Mouse (Mus musculus) ES-E14 (cell line): ENCODE data around the gene Serhl. TPM values are rescaled to one million over a fixed set of nuclear protein-coding genes. Genes with fewer than 3 reads are reported as not detected.
"Not testable (repeated sequence)": the region's sequence is repeated elsewhere in the genome, so short reads cannot be mapped to it uniquely, and the experiment has no call there.

Experiments
- DNase-seq: peaks from one replicate; pipeline ENCODE4 v3.0.0-alpha.2; 2013; ENCODE audit warnings: low read depth, low spot score
- H3K27ac ChIP-seq: 2 replicates; pipeline ENCODE4 v1.5.1; 2012; ENCODE audit warnings: low read depth, mild to moderate bottlenecking, low read length, moderate library complexity, mixed read lengths; ENCODE audit not compliant: poor library complexity, insufficient read depth, severe bottlenecking
- H3K36me3 ChIP-seq: 2 replicates; pipeline ENCODE4 v1.6.1; 2012; ENCODE audit warnings: mild to moderate bottlenecking, low read length, moderate library complexity, mixed read lengths; ENCODE audit not compliant: control insufficient read depth, poor library complexity, insufficient read depth, severe bottlenecking
- H3K4me1 ChIP-seq, 2 experiments: fragments of 150-350 bp in 1 of 2; sonication (generic) in 1 of 2; 2 replicates each; pipeline ENCODE4 v1.6.1; 2012; ENCODE audit warnings: low read length in 2 of 2, mild to moderate bottlenecking in 1 of 2, mixed read lengths in 1 of 2; ENCODE audit not compliant: control insufficient read depth in 2 of 2, insufficient read depth in 2 of 2, poor library complexity in 1 of 2
- H3K4me3 ChIP-seq, 2 experiments: fragments of 150-350 bp in 1 of 2; sonication (generic) in 1 of 2; 2 replicates each; pipeline ENCODE4 v1.5.1; 2012; ENCODE audit warnings: low read length in 2 of 2, low read depth in 1 of 2, mild to moderate bottlenecking in 1 of 2, mixed read lengths in 1 of 2; ENCODE audit not compliant: insufficient read depth in 1 of 2, poor library complexity in 1 of 2, severe bottlenecking in 1 of 2
- H3K9ac ChIP-seq: 2 replicates; pipeline ENCODE4 v1.6.1; 2012; ENCODE audit warnings: low read depth, mild to moderate bottlenecking, low read length, mixed read lengths; ENCODE audit not compliant: poor library complexity, insufficient read depth, severe bottlenecking
- H3K9me3 ChIP-seq: fragments of 150-350 bp; sonication (generic); 2 replicates; pipeline ENCODE4 v1.6.1; 2012; ENCODE audit warnings: low read depth, mild to moderate bottlenecking, low read length; ENCODE audit not compliant: control insufficient read depth, insufficient read depth
- CHD2 ChIP-seq: IDR thresholded peaks from 2 replicates; pipeline ENCODE4 v1.6.1; 2014; ENCODE audit warnings: mild to moderate bottlenecking, low read depth, low read length, inconsistent platforms
- HCFC1 ChIP-seq: IDR thresholded peaks from 2 replicates; pipeline ENCODE4 v1.6.1; 2012; ENCODE audit warnings: low read length, inconsistent platforms, borderline replicate concordance; ENCODE audit not compliant: insufficient read depth
- MAFK ChIP-seq: IDR thresholded peaks from 2 replicates; pipeline ENCODE4 v1.6.1; 2014; ENCODE audit warnings: mild to moderate bottlenecking, low read depth, low read length, inconsistent platforms; ENCODE audit not compliant: insufficient read depth
- ZC3H11A ChIP-seq: IDR thresholded peaks from 2 replicates; pipeline ENCODE4 v1.6.1; 2012; ENCODE audit warnings: low read depth, mild to moderate bottlenecking, inconsistent platforms, low read length, borderline replicate concordance
- ZNF384 ChIP-seq: IDR thresholded peaks from 2 replicates; pipeline ENCODE4 v1.6.1; 2012; ENCODE audit warnings: low read depth, low read length, inconsistent platforms
- in situ Hi-C, 2 experiments: fragments of 600-800 bp; cut with MboI; formaldehyde crosslinking; loops; one replicate each; pipeline ENCODE4 v1.15.1; 2025; ENCODE audit warnings: low sequenced_read_pairs in 2 of 2, inconsistent platforms in 1 of 2; ENCODE audit not compliant: unreplicated experiment in 2 of 2
- total RNA-seq: library from RNA; depleted of rRNA; stranded (reverse); fragments of 300-350 nt; gene quantifications from 2 replicates; pipeline ENCODE4 v1.2.3, GENCODE M21; 2012

Gene Serhl
- total RNA-seq, 1 experiment = 16.3 TPM

GRCm38 (mm10) chr15:83121709-83122565 is 32.6 kb downstream of the Serhl start:
- Histone ChIP-seq H3K36me3 (peaks cover 44% of the 10 kb centered on the region), H3K9ac (peak overlapping the region; percentile 92), H3K27ac (peak overlapping the region; percentile 22), H3K4me1 (peaks cover 0 to 9% of the 10 kb centered on the region in 2 experiments; a peak in 1 of 4 replicates), H3K4me3 (peak overlapping the region; percentile 78 to 90), H3K9me3 (no peaks in the 10 kb centered on the region)
- TF ChIP-seq ZNF384 (no peak), ZC3H11A (no peak), CHD2 (no peak), HCFC1 (no peak)
- in situ Hi-C loops = no loop called here
- DNase-seq = peak; percentile 39

- no peaks in the 10 kb centered on the region for H3K9me3 ChIP-seq
- TF ChIP-seq CHD2 = no peak
- no peak for TF ChIP-seq ZC3H11A
- TF ChIP-seq MAFK = no peak
- TF ChIP-seq ZNF384 = no peak
- peak; percentile 57; the same call in 1 of the 2 replicates for TF ChIP-seq HCFC1
- H3K27ac ChIP-seq = peak within 1 kb of the TSS; percentile 22
- in situ Hi-C loops = no loop called here
- DNase-seq = peak; percentile 77
- peaks cover 42% of the 10 kb centered on the region for H3K36me3 ChIP-seq
- peaks cover 0 to 9% of the 10 kb centered on the region in 2 experiments; a peak in 1 of 4 replicates for H3K4me1 ChIP-seq
- H3K9ac ChIP-seq = peak within 1 kb of the TSS; percentile 92
- H3K4me3 ChIP-seq = peak within 1 kb of the TSS; percentile 78 to 90
Measured at GRCm38 (mm10) chr15:83122566-83123145, 33.4 kb downstream of the Serhl start, which contains the start of gene Rrp7a. Rrp7a (minus strand) TSS chr15:83122801.

- H3K27ac ChIP-seq = no peak overlapping the region
- H3K36me3 ChIP-seq = peaks cover 34% of the 10 kb centered on the region
- TF ChIP-seq CHD2 (no peak), ZC3H11A (no peak), HCFC1 (no peak), ZNF384 (no peak), MAFK (no peak)
- in situ Hi-C loops = no loop called here
- H3K4me3 ChIP-seq = no peak overlapping the region
- H3K9me3 ChIP-seq = no peaks in the 10 kb centered on the region
- DNase-seq = no peak
- peaks cover 0 to 2% of the 10 kb centered on the region in 2 experiments; a peak in 1 of 4 replicates for H3K4me1 ChIP-seq
- no peak overlapping the region for H3K9ac ChIP-seq
Measured at GRCm38 (mm10) chr15:83124625-83125024, 35.3 kb downstream of the Serhl start.

DNA sequence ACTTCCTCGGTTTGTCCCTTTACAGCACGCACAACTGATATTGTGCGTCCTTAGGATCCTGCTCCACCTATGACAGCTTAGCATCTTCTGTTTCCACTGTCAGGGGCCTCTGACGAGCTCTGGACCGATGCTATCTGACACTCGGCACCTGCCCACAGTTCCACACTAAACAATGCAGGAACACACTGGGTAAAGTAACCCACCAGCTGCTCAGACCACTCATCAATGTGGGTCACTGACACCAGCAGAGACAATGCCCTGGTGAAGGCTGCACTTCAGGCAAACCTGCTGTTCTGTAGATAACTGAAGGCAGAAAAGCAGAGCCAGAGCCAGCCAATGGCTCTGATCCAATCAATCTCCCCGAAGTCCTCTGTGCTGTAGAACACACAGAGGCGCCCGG is 37.3 kb downstream of the Serhl start:
- Histone ChIP-seq H3K4me3 (no peak overlapping the region), H3K9ac (no peak overlapping the region), H3K9me3 (no peaks in the 10 kb centered on the region), H3K4me1 (no peaks in the 10 kb centered on the region), H3K27ac (no peak overlapping the region), H3K36me3 (peaks cover 42% of the 10 kb centered on the region)
- TF ChIP-seq ZNF384 (no peak), ZC3H11A (no peak), CHD2 (no peak), MAFK (no peak), HCFC1 (no peak)
- DNase-seq = no peak
- in situ Hi-C loops = no loop called here

DNA sequence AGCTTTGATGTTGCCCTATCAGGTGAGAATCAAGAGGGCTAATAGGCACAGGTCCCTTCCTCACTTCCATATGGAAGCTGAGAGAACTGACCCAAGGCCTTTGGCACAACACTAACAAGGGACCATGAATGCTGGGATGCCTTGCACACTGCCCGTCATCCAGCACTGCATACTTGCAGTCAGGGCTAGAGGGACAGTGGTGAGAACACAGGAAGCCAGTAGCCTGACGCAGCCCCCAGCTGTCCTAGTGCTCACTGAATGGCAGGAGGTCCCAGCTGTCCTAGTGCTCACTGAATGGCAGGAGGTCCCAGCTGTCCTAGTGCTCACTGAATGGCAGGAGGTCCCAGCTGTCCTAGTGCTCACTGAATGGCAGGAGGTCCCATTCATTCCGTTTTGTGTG is 37.7 kb downstream of the Serhl start:
- H3K36me3 ChIP-seq = peaks cover 47% of the 10 kb centered on the region
- not testable (repeated sequence) for H3K9ac ChIP-seq

More for the DNA sequence above, 37.7 kb downstream of the Serhl start:
- H3K9me3 ChIP-seq, in situ Hi-C loops, H3K27ac ChIP-seq, H3K4me3 ChIP-seq, H3K4me1 ChIP-seq, DNase-seq: not testable (repeated sequence)
